Mouse (Mus musculus): Measurements from ENCODE around the gene Olfr78. TPM values are rescaled to one million over a fixed set of nuclear protein-coding genes. Genes with fewer than 3 reads are reported as not detected.

Gene Olfr78
- total RNA-seq (2014; fragmentation: Nextera tagmentation): not detected in 2 replicates
- total RNA-seq (2017): not detected in 2 replicates

DNA sequence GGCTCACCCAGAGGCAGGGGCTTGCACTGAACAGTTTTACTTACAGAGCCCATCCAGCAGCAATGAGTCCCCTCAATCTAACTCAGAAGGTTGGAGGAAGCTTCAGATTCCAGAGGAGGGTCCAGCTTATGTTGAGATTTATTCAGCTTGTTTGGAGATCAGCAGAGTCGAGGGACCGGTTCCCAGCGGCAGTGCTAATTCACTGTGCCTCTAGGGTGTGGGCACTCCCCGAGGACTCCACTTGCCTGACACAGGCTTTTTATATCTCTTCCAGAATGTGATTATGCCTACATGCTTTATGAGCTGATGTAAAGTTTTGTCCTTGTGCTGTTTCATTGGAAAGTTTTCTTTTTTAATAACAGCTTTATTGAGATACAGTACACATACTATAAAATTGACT lies at the start of gene Olfr78, which contains the start of gene Olfr560:
Olfr78 (minus strand) TSS at position 206 of the 400 bp plus-strand sequence.
Olfr560 (minus strand) TSS at position 101 of the 400 bp plus-strand sequence.
- ATAC-seq (replicated peaks; ENCODE audit: low FRiP score, low TSS enrichment, poor library complexity, severe bottlenecking): no peak

DNA sequence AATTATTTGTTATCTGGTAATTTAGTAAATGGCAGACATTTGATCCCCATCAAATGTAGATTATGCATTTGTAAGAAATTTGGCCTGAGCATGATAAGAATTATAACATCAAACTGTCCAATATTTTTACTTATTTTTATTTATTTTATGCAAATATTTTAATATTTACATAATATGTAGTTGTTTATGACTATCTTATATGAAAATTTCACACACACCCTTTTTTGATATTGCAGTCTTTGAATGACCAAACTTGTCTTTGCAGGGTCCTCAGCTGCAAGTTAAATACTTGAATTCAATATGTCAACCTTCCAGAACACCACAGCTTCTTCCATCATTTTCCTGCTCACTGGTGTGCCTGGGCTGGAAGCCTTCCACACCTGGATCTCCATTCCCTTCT lies 43.9 kb upstream of the Olfr78 start, which contains the start of gene Olfr564:
Olfr564 (plus strand) TSS at position 301 of the 400 bp plus-strand sequence.
- ATAC-seq (replicated peaks; ENCODE audit: low FRiP score, low TSS enrichment, poor library complexity, severe bottlenecking): no peak

DNA sequence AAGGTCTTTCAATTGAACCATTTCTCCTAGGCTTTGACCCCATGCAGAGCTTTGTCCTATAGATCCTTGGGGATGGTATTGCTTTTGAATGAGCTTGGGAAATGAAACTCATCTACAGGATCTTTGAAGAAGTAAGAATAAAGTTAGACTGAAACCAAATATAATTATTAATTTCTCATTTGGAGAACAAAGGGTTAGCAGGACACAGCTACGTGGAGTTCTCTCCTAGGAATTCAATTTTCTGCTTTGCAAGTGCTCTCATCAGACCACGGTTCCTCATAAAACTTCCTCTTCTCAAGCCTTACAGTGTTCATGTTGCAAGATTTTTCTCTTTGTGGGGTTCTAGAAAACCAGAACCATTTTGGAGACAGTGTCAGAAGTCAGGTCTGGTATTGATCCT lies 11.7 kb upstream of the Olfr78 start, which contains the start of gene Olfr561:
Olfr561 (plus strand) TSS at position 301 of the 400 bp plus-strand sequence.
- ATAC-seq (replicated peaks; ENCODE audit: low FRiP score, low TSS enrichment, poor library complexity, severe bottlenecking): no peak

DNA sequence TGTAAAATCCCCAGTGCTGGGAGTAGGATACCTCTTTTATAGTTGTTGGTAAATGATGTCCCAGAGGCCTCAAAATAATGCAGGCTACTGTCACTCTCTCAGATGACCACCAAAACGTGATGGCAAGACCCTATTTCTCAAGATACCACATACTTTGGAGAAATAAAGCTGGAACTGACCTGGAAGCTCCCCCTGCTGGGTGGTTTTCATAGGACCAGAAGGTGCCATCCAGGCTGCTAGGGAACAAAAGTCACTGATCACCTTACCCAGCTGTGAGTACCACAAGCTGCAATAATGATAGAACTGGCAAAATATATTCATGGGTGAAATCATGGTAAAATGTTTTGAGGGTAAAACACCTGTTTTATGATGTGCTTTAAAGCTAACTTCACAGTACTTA lies 7.2 kb downstream of the Olfr78 start:
- ATAC-seq (replicated peaks; ENCODE audit: low FRiP score, low TSS enrichment, poor library complexity, severe bottlenecking): 0 out of 2 replicates have a peak, but pooled peaks have one; percentile 59

DNA sequence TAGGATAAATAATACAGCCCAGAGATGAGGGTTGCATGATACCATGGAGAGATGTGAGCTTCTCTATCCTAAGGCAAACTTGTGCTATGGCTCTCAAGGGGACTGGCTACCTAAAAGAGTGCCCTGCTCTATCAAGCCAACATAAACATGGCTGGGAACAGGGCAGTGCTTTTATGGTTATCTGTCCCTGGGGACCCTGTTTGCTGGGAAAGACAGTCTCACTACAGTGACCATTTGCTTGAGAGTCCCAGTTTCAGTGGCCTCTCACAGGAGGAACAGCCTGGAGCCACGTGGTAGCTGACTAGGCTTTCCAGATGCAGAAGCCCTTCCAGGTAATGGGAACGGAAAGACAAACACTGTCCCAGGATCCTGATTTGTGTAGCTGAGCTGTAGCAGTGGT lies 21.6 kb downstream of the Olfr78 start:
- ATAC-seq (replicated peaks; ENCODE audit: low FRiP score, low TSS enrichment, poor library complexity, severe bottlenecking): no peak

DNA sequence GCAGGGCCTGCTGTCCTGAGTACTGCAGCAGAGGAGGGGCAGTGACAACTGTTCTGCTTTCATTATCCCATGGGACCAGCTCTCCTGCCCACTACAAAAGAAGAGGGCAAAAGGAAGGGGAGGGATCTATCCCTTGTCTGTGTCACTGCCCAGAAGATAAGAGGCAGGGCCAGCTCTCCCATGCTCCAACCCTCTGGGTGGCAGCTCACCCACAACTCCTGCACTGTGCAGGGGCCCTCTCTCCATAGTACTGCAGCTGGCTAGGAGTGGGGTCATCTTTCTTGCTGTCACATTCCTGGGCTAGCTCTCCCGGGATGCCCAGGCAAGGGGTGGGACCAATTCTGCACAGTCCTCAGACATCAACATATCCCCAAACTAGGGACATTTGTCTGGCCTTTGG lies 25.5 kb downstream of the Olfr78 start:
- ATAC-seq (replicated peaks; ENCODE audit: low FRiP score, low TSS enrichment, poor library complexity, severe bottlenecking): no peak

DNA sequence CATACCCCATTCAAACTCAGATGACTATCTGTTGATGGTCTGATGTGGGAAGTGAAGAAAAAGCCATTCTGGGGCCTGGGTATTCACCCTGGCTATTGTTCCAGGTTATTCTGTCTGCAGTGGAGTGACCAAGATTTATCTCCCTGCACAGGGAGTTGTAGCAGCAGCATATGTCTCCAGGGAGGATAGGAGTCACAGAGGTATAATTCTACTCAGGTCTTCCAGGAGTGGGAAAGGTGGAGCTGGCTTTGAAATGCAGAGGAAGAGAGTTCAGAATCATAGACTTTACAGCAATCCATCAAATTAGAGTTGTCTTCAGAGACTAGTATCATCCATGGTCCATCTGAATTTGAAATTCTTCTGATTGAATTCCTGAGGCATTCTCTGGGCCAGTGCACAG lies 31.9 kb downstream of the Olfr78 start, which contains the start of gene Olfr559:
Olfr559 (minus strand) TSS at position 101 of the 400 bp plus-strand sequence.
- no peak for ATAC-seq (replicated peaks; ENCODE audit: low FRiP score, low TSS enrichment, poor library complexity, severe bottlenecking)

DNA sequence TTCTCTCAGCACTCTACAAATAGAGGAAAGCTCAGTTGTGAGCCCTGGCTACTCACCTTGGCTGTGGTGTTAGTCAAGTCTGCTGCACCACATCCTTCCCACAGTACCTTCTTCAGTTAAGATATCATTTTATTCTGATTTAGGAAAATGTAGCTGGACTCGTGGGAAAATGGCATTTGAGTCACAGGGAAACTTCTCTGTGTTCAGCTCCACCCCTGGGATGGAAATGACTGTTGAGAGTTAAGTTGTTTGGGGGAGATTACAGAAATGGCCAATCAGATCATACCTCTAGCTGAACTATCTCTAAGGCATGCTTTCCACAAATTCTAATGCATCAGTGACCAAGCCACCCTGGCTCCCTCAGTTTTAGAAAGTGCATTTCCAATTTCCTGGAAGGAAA lies 40.3 kb downstream of the Olfr78 start, which contains the start of gene Olfr33:
Olfr33 (minus strand) TSS at position 101 of the 400 bp plus-strand sequence.
- no peak for ATAC-seq (replicated peaks; ENCODE audit: low FRiP score, low TSS enrichment, poor library complexity, severe bottlenecking)

DNA sequence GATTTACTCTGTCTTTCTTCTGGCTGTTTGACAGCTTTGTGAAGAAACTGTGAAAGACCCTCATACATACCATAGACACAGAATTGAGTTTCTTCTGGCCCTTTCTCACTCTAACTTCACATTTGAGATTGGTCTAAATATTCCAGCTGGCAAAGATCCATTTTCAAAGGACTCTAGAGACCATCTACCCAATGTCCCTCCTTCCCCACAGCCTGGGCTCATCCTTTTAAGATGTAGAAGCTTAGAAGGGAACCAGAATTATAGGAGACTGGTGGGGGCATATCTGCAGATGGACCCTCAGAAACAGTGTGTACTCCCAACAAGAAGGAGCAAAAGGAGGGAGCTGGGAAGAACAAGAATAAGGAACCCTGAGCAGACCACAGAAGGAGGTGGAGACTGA lies 57.4 kb downstream of the Olfr78 start, which contains the start of gene Olfr558:
Olfr558 (plus strand) TSS at position 301 of the 400 bp plus-strand sequence.
- no peak for ATAC-seq (replicated peaks; ENCODE audit: low FRiP score, low TSS enrichment, poor library complexity, severe bottlenecking)

DNA sequence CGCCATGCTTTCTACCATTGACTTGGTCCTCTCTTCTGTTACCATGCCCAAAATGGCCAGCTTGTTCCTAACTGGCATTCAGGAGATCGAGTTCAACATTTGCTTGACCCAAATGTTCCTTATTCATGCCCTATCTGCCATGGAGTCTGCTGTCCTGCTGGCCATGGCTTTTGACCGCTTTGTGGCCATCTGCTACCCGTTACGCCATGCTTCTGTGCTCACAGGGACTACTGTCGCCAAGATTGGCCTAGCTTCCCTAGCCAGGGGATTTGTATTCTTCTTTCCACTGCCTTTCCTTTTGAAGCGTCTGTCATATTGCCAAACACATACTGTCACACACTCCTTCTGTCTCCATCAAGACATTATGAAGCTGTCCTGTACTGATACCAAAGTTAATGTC lies 60.8 kb downstream of the Olfr78 start:
- ATAC-seq (replicated peaks; ENCODE audit: low FRiP score, low TSS enrichment, poor library complexity, severe bottlenecking): no peak

DNA sequence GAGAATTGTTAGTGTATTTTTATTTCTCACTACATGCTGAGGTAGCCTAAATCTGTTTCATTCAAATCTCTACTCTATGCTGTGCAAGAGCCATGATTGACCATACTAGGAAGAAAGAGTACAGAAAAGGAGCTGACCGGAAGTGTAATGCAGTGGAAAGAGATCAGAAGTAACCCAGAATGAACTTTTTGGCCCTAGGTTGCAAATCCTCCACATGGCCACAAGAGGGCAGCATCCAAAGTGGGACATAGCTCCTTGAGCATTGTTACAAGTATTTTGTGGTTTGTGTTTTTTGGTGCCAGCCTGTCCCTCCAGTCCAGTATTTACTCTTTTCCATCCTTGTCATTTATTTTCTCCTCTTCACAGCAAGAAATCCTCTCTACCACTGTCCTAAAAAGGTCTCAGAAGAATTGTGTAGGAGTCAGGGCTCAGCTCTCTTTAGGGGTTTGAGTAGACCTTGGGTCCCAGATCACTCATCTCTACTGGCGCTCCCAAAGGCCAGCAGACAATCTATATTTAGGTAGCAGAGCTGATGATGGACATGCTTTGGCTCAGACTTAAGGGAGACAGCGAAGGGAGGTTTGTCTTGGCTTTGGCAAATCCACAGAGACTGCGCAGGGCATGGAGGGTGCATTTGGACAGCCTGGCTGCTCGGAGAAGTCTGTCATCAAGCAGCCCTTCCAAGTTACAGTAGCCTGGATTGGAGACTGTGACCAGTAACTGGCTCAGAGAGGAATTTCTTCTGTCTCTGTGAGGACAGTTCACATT lies 63.7 kb downstream of the Olfr78 start, which contains the start of gene Olfr557:
Olfr557 (plus strand) TSS at position 553 of the 768 bp plus-strand sequence.
- peak; percentile 91 for ATAC-seq (replicated peaks; ENCODE audit: low FRiP score, low TSS enrichment, poor library complexity, severe bottlenecking)

Other genes starting within 250 kb of the Olfr78 start
Only the 30 nearest of the 31 such genes appear.
- not detected in 2 replicates for gene Olfr547, start 224.7 kb downstream of the Olfr78 start, total RNA-seq (2014; fragmentation: Nextera tagmentation)
- not detected in 2 replicates for gene Olfr547, start 224.7 kb downstream of the Olfr78 start, total RNA-seq (2017)
- gene Olfr548-ps1, start 218.6 kb downstream of the Olfr78 start, total RNA-seq (2014; fragmentation: Nextera tagmentation): not detected in 2 replicates
- not detected in 2 replicates for gene Olfr548-ps1, start 218.6 kb downstream of the Olfr78 start, total RNA-seq (2017)
- gene Olfr549, start 209.6 kb downstream of the Olfr78 start, total RNA-seq (2014; fragmentation: Nextera tagmentation): not detected in 2 replicates
- gene Olfr549, start 209.6 kb downstream of the Olfr78 start, total RNA-seq (2017): not detected in 2 replicates
- 10.2 and 20.0 TPM in 2 replicates for gene Trim21, start 194.0 kb downstream of the Olfr78 start, total RNA-seq (2014; fragmentation: Nextera tagmentation)
- gene Trim21, start 194.0 kb downstream of the Olfr78 start, total RNA-seq (2017): 24.0 and 31.5 TPM in 2 replicates
- gene Olfr550, start 188.0 kb downstream of the Olfr78 start, total RNA-seq (2014; fragmentation: Nextera tagmentation): not detected in 2 replicates
- 0.04 TPM in 1 of 2 replicates, not detected in the other for gene Olfr550, start 188.0 kb downstream of the Olfr78 start, total RNA-seq (2017)
- not detected in 2 replicates for gene Olfr551, start 167.6 kb downstream of the Olfr78 start, total RNA-seq (2014; fragmentation: Nextera tagmentation)
- not detected in 2 replicates for gene Olfr551, start 167.6 kb downstream of the Olfr78 start, total RNA-seq (2017)
- 0.20 TPM in 1 of 2 replicates, not detected in the other for gene Olfr552, start 161.7 kb downstream of the Olfr78 start, total RNA-seq (2014; fragmentation: Nextera tagmentation)
- gene Olfr552, start 161.7 kb downstream of the Olfr78 start, total RNA-seq (2017): not detected in 2 replicates
- gene Olfr553, start 141.3 kb downstream of the Olfr78 start, total RNA-seq (2014; fragmentation: Nextera tagmentation): not detected in 2 replicates
- not detected in 2 replicates for gene Olfr553, start 141.3 kb downstream of the Olfr78 start, total RNA-seq (2017)
- not detected in 2 replicates for gene Olfr554, start 121.0 kb downstream of the Olfr78 start, total RNA-seq (2014; fragmentation: Nextera tagmentation)
- gene Olfr554, start 121.0 kb downstream of the Olfr78 start, total RNA-seq (2017): not detected in 2 replicates
- not detected in 2 replicates for gene Olfr555, start 100.6 kb downstream of the Olfr78 start, total RNA-seq (2014; fragmentation: Nextera tagmentation)
- gene Olfr555, start 100.6 kb downstream of the Olfr78 start, total RNA-seq (2017): not detected in 2 replicates
- gene Olfr556, start 94.6 kb downstream of the Olfr78 start, total RNA-seq (2014; fragmentation: Nextera tagmentation): not detected in 2 replicates
- gene Olfr556, start 94.6 kb downstream of the Olfr78 start, total RNA-seq (2017): not detected in 2 replicates
- 6.7 and 8.4 TPM in 2 replicates for gene Trim68, start 72.1 kb downstream of the Olfr78 start, total RNA-seq (2014; fragmentation: Nextera tagmentation)
- gene Trim68, start 72.1 kb downstream of the Olfr78 start, total RNA-seq (2017): 1.8 and 6.0 TPM in 2 replicates
- gene Olfr557, start 63.6 kb downstream of the Olfr78 start, total RNA-seq (2014; fragmentation: Nextera tagmentation): not detected in 2 replicates
- not detected in 2 replicates for gene Olfr557, start 63.6 kb downstream of the Olfr78 start, total RNA-seq (2017)
- gene Olfr558, start 57.3 kb downstream of the Olfr78 start, total RNA-seq (2014; fragmentation: Nextera tagmentation): not detected in 2 replicates
- not detected in 2 replicates for gene Olfr558, start 57.3 kb downstream of the Olfr78 start, total RNA-seq (2017)
- not detected in 2 replicates for gene Olfr33, start 40.4 kb downstream of the Olfr78 start, total RNA-seq (2014; fragmentation: Nextera tagmentation)
- gene Olfr33, start 40.4 kb downstream of the Olfr78 start, total RNA-seq (2017): not detected in 2 replicates
- gene Olfr559, start 32.0 kb downstream of the Olfr78 start, total RNA-seq (2014; fragmentation: Nextera tagmentation): not detected in 2 replicates
- not detected in 2 replicates for gene Olfr559, start 32.0 kb downstream of the Olfr78 start, total RNA-seq (2017)
- gene Olfr560, start 105 bp downstream of the Olfr78 start, total RNA-seq (2014; fragmentation: Nextera tagmentation): not detected in 2 replicates
- not detected in 2 replicates for gene Olfr560, start 105 bp downstream of the Olfr78 start, total RNA-seq (2017)
- not detected in 2 replicates for gene Olfr561, start 11.8 kb upstream of the Olfr78 start, total RNA-seq (2014; fragmentation: Nextera tagmentation)
- not detected in 2 replicates for gene Olfr561, start 11.8 kb upstream of the Olfr78 start, total RNA-seq (2017)
- not detected in 2 replicates for gene Olfr564, start 44.0 kb upstream of the Olfr78 start, total RNA-seq (2014; fragmentation: Nextera tagmentation)
- gene Olfr564, start 44.0 kb upstream of the Olfr78 start, total RNA-seq (2017): not detected in 2 replicates
- gene Olfr566, start 99.3 kb upstream of the Olfr78 start, total RNA-seq (2014; fragmentation: Nextera tagmentation): not detected in 2 replicates
- not detected in 2 replicates for gene Olfr566, start 99.3 kb upstream of the Olfr78 start, total RNA-seq (2017)
- gene Olfr568, start 117.7 kb upstream of the Olfr78 start, total RNA-seq (2014; fragmentation: Nextera tagmentation): not detected in 2 replicates
- gene Olfr568, start 117.7 kb upstream of the Olfr78 start, total RNA-seq (2017): not detected in 2 replicates
- not detected in 2 replicates for gene Olfr569, start 131.4 kb upstream of the Olfr78 start, total RNA-seq (2014; fragmentation: Nextera tagmentation)
- not detected in 2 replicates for gene Olfr569, start 131.4 kb upstream of the Olfr78 start, total RNA-seq (2017)
- gene Olfr570, start 135.1 kb upstream of the Olfr78 start, total RNA-seq (2014; fragmentation: Nextera tagmentation): not detected in 2 replicates
- not detected in 2 replicates for gene Olfr570, start 135.1 kb upstream of the Olfr78 start, total RNA-seq (2017)
- gene Olfr571, start 158.1 kb upstream of the Olfr78 start, total RNA-seq (2014; fragmentation: Nextera tagmentation): not detected in 2 replicates
- gene Olfr571, start 158.1 kb upstream of the Olfr78 start, total RNA-seq (2017): not detected in 2 replicates
- not detected in 2 replicates for gene Olfr572, start 164.9 kb upstream of the Olfr78 start, total RNA-seq (2014; fragmentation: Nextera tagmentation)
- gene Olfr572, start 164.9 kb upstream of the Olfr78 start, total RNA-seq (2017): not detected in 2 replicates
- gene Olfr573-ps1, start 183.1 kb upstream of the Olfr78 start, total RNA-seq (2014; fragmentation: Nextera tagmentation): not detected in 2 replicates
- not detected in 2 replicates for gene Olfr573-ps1, start 183.1 kb upstream of the Olfr78 start, total RNA-seq (2017)
- not detected in 2 replicates for gene Olfr574, start 189.0 kb upstream of the Olfr78 start, total RNA-seq (2014; fragmentation: Nextera tagmentation)
- not detected in 2 replicates for gene Olfr574, start 189.0 kb upstream of the Olfr78 start, total RNA-seq (2017)
- gene Olfr575, start 199.3 kb upstream of the Olfr78 start, total RNA-seq (2014; fragmentation: Nextera tagmentation): not detected in 2 replicates
- not detected in 2 replicates for gene Olfr575, start 199.3 kb upstream of the Olfr78 start, total RNA-seq (2017)
- not detected in 2 replicates for gene Olfr576, start 203.2 kb upstream of the Olfr78 start, total RNA-seq (2014; fragmentation: Nextera tagmentation)
- not detected in 2 replicates for gene Olfr576, start 203.2 kb upstream of the Olfr78 start, total RNA-seq (2017)
- gene Olfr577, start 216.5 kb upstream of the Olfr78 start, total RNA-seq (2014; fragmentation: Nextera tagmentation): not detected in 2 replicates
- gene Olfr577, start 216.5 kb upstream of the Olfr78 start, total RNA-seq (2017): not detected in 2 replicates